Mouse (Mus musculus) lung, adult 2 months (tissue): ENCODE measurements around the gene Csf2rb.

ENCODE experiments used
- CTCF ChIP-seq: fragments of 200-500 bp; IDR thresholded peaks from 2 replicates; pipeline ENCODE4 v1.5.1; 2011; ENCODE audit warnings: mild to moderate bottlenecking, low read length, control low read depth; ENCODE audit not compliant: insufficient read depth
- POLR2A ChIP-seq: fragments of 200-500 bp; IDR thresholded peaks from 2 replicates; pipeline ENCODE4 v1.6.1; 2011; ENCODE audit warnings: low read depth, mild to moderate bottlenecking, control low read depth, low read length, borderline replicate concordance; ENCODE audit errors: extremely low read depth

GRCm38 (mm10) chr15:78344567-78344966 is 19.0 kb downstream of the Csf2rb start:
- TF ChIP-seq POLR2A (no peak), CTCF (no peak)
